14 mouse cellular contexts compared by ENCODE assay signal in the genomic region with DNA sequence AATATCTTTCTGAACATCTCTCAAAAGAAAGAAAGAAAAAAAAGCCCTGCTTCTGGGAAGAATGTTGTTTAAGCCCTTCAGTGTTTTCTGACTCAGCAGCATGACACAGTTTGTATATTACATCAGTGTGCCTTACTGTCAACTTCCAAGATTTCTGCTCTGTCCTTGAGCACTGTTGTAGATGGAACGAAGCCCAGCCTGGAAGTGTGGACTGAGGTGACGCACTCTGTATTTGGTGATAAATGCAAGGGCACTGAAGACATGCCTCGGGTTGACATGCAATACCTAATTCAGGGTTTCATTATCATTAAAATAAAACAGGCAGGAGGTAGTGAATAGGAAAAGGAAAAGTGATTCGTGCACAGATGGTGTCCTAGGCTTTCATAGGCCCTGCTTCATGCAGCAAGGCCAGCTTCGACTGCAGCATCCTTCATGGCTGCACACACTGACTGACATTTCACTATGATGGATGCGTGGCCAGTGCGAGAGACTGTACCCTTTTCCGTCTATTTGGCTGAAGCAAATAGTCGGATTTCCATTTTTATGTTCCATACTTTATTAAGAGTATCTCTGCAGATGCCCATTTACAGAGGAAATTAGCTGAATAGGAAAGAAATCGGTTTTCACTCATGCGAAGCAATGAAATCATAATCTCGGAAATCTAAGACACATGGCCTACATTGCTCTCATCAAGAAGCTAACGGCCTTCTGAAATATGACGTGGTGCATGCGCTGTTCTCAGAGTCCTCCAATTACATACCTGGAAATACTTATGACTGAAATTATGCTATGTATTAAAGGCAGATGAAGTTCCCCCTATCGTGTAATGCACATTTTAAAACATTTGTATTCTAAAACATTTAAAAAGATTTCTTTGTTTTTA.
DNase-seq lines count a peak whose midpoint lies in the region; ATAC-seq lines count a peak whose summit lies in the region.
"Had no signal": no experiment of that assay in that cellular context is flagged by ENCODE, and none has a peak within 500 bp of the region (broad histone marks: within the 10 kb centered on the region; RNA-seq: fewer than 3 reads in every experiment).

No protein-coding gene starts in this region.

- no peak for DNase-seq in hindbrain, embryonic 11.5 days (ENCODE audit: low spot score)
- peak; percentile 7 for DNase-seq in ovary, postnatal 36 days (ENCODE audit: low spot score)
- no peak for DNase-seq in ovary, postnatal 10 days (ENCODE audit: low spot score)
- peak; percentile 61 for DNase-seq in adrenal gland, postnatal 25 days
- DNase-seq: cerebellum, adult 11-12 months; kidney, adult 9 months; layer of hippocampus, postnatal 36 days had no signal

- no peak overlapping the region for H3K27ac ChIP-seq in hindbrain, embryonic 12.5 days
- no peak overlapping the region for H3K27ac ChIP-seq in hindbrain, embryonic 11.5 days (ENCODE audit: low read depth, low read length)
- 0 out of 2 replicates have a peak overlapping the region, but pooled peaks have one; percentile 23 for H3K27ac ChIP-seq in neural tube, embryonic 15.5 days (replicated peaks)
- H3K27ac ChIP-seq: liver, embryonic 12.5 days; midbrain, embryonic 10.5 days had no signal

- H3K4me1 ChIP-seq in hindbrain, embryonic 12.5 days: no peaks in the 10 kb centered on the region
- H3K4me1 ChIP-seq in hindbrain, embryonic 11.5 days (replicated peaks; ENCODE audit: control insufficient read depth, insufficient read depth, low read length): no peaks in the 10 kb centered on the region
- no peaks in the 10 kb centered on the region for H3K4me1 ChIP-seq in neural tube, embryonic 15.5 days
- H3K4me1 ChIP-seq: liver, embryonic 12.5 days; midbrain, embryonic 10.5 days had no signal

- no peak overlapping the region for H3K4me3 ChIP-seq in hindbrain, embryonic 12.5 days
- no peak overlapping the region for H3K4me3 ChIP-seq in hindbrain, embryonic 11.5 days (ENCODE audit: low read depth, low read length)
- no peak overlapping the region for H3K4me3 ChIP-seq in neural tube, embryonic 15.5 days (replicated peaks)
- H3K4me3 ChIP-seq: liver, embryonic 12.5 days; midbrain, embryonic 10.5 days; myocyte had no signal

- no peak overlapping the region for H3K4me2 ChIP-seq in hindbrain, embryonic 12.5 days (replicated peaks)
- H3K4me2 ChIP-seq in hindbrain, embryonic 11.5 days (replicated peaks; ENCODE audit: low read depth, low read length): no peak overlapping the region
- H3K4me2 ChIP-seq in neural tube, embryonic 15.5 days: no peak overlapping the region
- H3K4me2 ChIP-seq: liver, embryonic 12.5 days had no signal

- H3K27me3 ChIP-seq in hindbrain, embryonic 12.5 days: no peaks in the 10 kb centered on the region
- no peaks in the 10 kb centered on the region for H3K27me3 ChIP-seq in hindbrain, embryonic 11.5 days (ENCODE audit: control insufficient read depth, insufficient read depth, low read length)
- no peaks in the 10 kb centered on the region for H3K27me3 ChIP-seq in neural tube, embryonic 15.5 days (replicated peaks)
- H3K27me3 ChIP-seq: liver, embryonic 12.5 days had no signal

- ATAC-seq in hindbrain, embryonic 12.5 days (ENCODE audit: low FRiP score): 0 out of 2 replicates have a peak, but pooled peaks have one; percentile 58
- ATAC-seq in hindbrain, embryonic 11.5 days (ENCODE audit: low FRiP score): no peak
- no peak; the same call in 1 of the 2 replicates for ATAC-seq in neural tube, embryonic 15.5 days (ENCODE audit: low FRiP score)
- no peak for ATAC-seq in granulocyte monocyte progenitor cell, adult 5-6 weeks (replicated peaks; ENCODE audit: poor library complexity, severe bottlenecking)
- ATAC-seq: CD4-positive, CD25-positive, alpha-beta regulatory T cell, adult 4 months; liver, embryonic 12.5 days had no signal

- H3K9ac ChIP-seq in hindbrain, embryonic 12.5 days: no peak overlapping the region
- no peak overlapping the region for H3K9ac ChIP-seq in hindbrain, embryonic 11.5 days (ENCODE audit: low read depth, low read length)
- no peak overlapping the region for H3K9ac ChIP-seq in neural tube, embryonic 15.5 days (replicated peaks)
- H3K9ac ChIP-seq: liver, embryonic 12.5 days had no signal

- H3K9me3 ChIP-seq in hindbrain, embryonic 12.5 days (replicated peaks): no peaks in the 10 kb centered on the region
- H3K9me3 ChIP-seq in hindbrain, embryonic 11.5 days (ENCODE audit: control insufficient read depth, low read length): no peaks in the 10 kb centered on the region
- H3K9me3 ChIP-seq in neural tube, embryonic 15.5 days (replicated peaks): no peaks in the 10 kb centered on the region
- H3K9me3 ChIP-seq: liver, embryonic 12.5 days; midbrain, embryonic 10.5 days had no signal

- no peaks in the 10 kb centered on the region for H3K36me3 ChIP-seq in hindbrain, embryonic 12.5 days
- no peaks in the 10 kb centered on the region for H3K36me3 ChIP-seq in hindbrain, embryonic 11.5 days (ENCODE audit: control insufficient read depth, insufficient read depth, low read length)
- H3K36me3 ChIP-seq in neural tube, embryonic 15.5 days: no peaks in the 10 kb centered on the region
- H3K36me3 ChIP-seq: liver, embryonic 12.5 days; midbrain, embryonic 10.5 days had no signal

- WGBS in hindbrain, embryonic 12.5 days: 72% methylated on average over 16 of the region's 16 CpGs
- WGBS in hindbrain, embryonic 11.5 days: 74% methylated on average over 16 of the region's 16 CpGs
- WGBS in neural tube, embryonic 15.5 days: 55% methylated on average over 16 of the region's 16 CpGs

Comparison
In these comparisons a context has a peak if more than half of its experiments do, and no peak if none do; other contexts are left out.
1. DNase-seq: peak in ovary, postnatal 36 days (single experiment) and adrenal gland, postnatal 25 days (single experiment); none in hindbrain, embryonic 11.5 days (single experiment) and ovary, postnatal 10 days (single experiment).